In genomic region chr5:89528951-89529350, GRCm38 (mm10) we compare ENCODE assay signal across 22 mouse cellular contexts. TPM values are rescaled to one million over a fixed set of nuclear protein-coding genes. Genes with fewer than 3 reads are reported as not detected.
"Had no signal": no experiment of that assay in that cellular context is flagged by ENCODE, and none has a peak within 500 bp of the region (broad histone marks: within the 10 kb centered on the region; RNA-seq: fewer than 3 reads in every experiment).

No protein-coding gene starts in this region.

- H3K4me1 ChIP-seq: liver, embryonic 13.5 days; megakaryocyte, embryonic 14.5 days had no signal

- ATAC-seq: intestine, postnatal 0 days; liver, postnatal 0 days; midbrain, embryonic 15.5 days had no signal

- H3K27me3 ChIP-seq: midbrain, embryonic 15.5 days had no signal

- H3K4me3 ChIP-seq: layer of hippocampus, adult 2 months; limb, embryonic 12.5 days; liver, embryonic 13.5 days; lung, embryonic 15.5 days; megakaryocyte, embryonic 14.5 days; midbrain, embryonic 15.5 days had no signal

- DNase-seq: kidney, postnatal 14 days; liver; liver, embryonic 13.5 days; liver, postnatal 0 days; lung, postnatal 14 days; right cerebral cortex, adult 18-20 months; right cerebral cortex, postnatal 25 days; thymus, adult 2 months; thymus, postnatal 25 days had no signal

- H3K36me3 ChIP-seq: limb, embryonic 12.5 days; liver, embryonic 13.5 days; lung, embryonic 15.5 days; midbrain, embryonic 15.5 days had no signal

- H3K9me3 ChIP-seq: limb, embryonic 12.5 days; liver, embryonic 13.5 days; lung, embryonic 15.5 days; midbrain, embryonic 15.5 days had no signal

- H3K4me2 ChIP-seq: limb, embryonic 12.5 days; liver, embryonic 13.5 days; lung, embryonic 15.5 days; midbrain, embryonic 11.5 days; midbrain, embryonic 15.5 days had no signal

- H3K9ac ChIP-seq: limb, embryonic 12.5 days; liver, embryonic 13.5 days; liver, postnatal 0 days; lung, embryonic 15.5 days; midbrain, embryonic 15.5 days had no signal

- H3K27ac ChIP-seq: layer of hippocampus, adult 2 months; limb, embryonic 12.5 days; liver, embryonic 13.5 days; lung, embryonic 15.5 days; macrophage; midbrain, embryonic 15.5 days had no signal

RNA-seq across cellular contexts. Expression of gene Npffr2, which starts 1.7 kb away (rescaled TPM):
- total RNA-seq: layer of hippocampus, adult 2 months; layer of hippocampus, postnatal 10 days; monocyte, adult 5-6 weeks had no signal
- polyA plus RNA-seq: intestine, postnatal 0 days; limb, embryonic 12.5 days; liver, embryonic 13.5 days; liver, postnatal 0 days; lung, embryonic 15.5 days; macrophage; midbrain, embryonic 11.5 days; small intestine, adult 2 months; stomach, embryonic 14.5 days; thymus, adult 2 months; urinary bladder, adult 2 months had no signal
